Mouse (Mus musculus) heart, embryonic 10.5 days (tissue): ENCODE results near the gene Ppig. TPM values are rescaled to one million over a fixed set of nuclear protein-coding genes. Genes with fewer than 3 reads are reported as not detected.
"Not testable (repeated sequence)": the region's sequence is repeated elsewhere in the genome, so short reads cannot be mapped to it uniquely, and the experiment has no call there.

Experiments used
- DNase-seq: peaks from one replicate; pipeline ENCODE4 v3.0.0-alpha.2; 2017; ENCODE audit warnings: low spot score
- H3K27ac ChIP-seq: fragments of 300-500 bp; sonication (generic); 2 replicates; pipeline ENCODE4 v1.5.1; 2016; ENCODE audit warnings: mild to moderate bottlenecking
- H3K27me3 ChIP-seq: fragments of 300-500 bp; sonication (generic); 2 replicates; pipeline ENCODE4 v1.6.1; 2016; ENCODE audit warnings: mild to moderate bottlenecking; ENCODE audit not compliant: poor library complexity, insufficient read depth, severe bottlenecking
- H3K36me3 ChIP-seq: fragments of 300-500 bp; sonication (generic); 2 replicates; pipeline ENCODE4 v1.6.1; 2016; ENCODE audit warnings: mild to moderate bottlenecking, moderate library complexity
- H3K4me1 ChIP-seq: fragments of 300-500 bp; sonication (generic); 2 replicates; pipeline ENCODE4 v1.6.1; 2016; ENCODE audit warnings: mild to moderate bottlenecking
- H3K4me3 ChIP-seq: fragments of 300-500 bp; sonication (generic); 2 replicates; pipeline ENCODE4 v1.5.1; 2016; ENCODE audit warnings: mild to moderate bottlenecking, moderate library complexity
- H3K9me3 ChIP-seq: fragments of 300-500 bp; sonication (generic); 2 replicates; pipeline ENCODE4 v1.6.1; 2016; ENCODE audit warnings: mild to moderate bottlenecking, moderate library complexity
- WGBS: fragments of 180-500 bp; shearing (Covaris S2); methylation state at CpG from one replicate; pipeline ENCODE4 v1.1.7; 2016; 5-methylcytosine and 5-hydroxymethylcytosine counted together
- polyA plus RNA-seq: library from polyadenylated mRNA; unstranded; fragments of >200 nt; fragmentation: Nextera tagmentation; extraction: Ambion mirVana; gene quantifications from 2 replicates; pipeline ENCODE4 v1.2.1, GENCODE M21; 2016

Ppig gene
- polyA plus RNA-seq = 98.0 and 114 TPM in 2 replicates

GRCm38 (mm10) chr2:69722273-69722649 lies at the start of gene Ppig:
Ppig (plus strand) TSS chr2:69722545.
- DNase-seq = no peak
- Histone ChIP-seq H3K27me3 (0 out of 2 replicates have a peak, but pooled peaks cover 7% of the 10 kb centered on the region), H3K4me3 (peak within 1 kb of the TSS; percentile 97), H3K4me1 (peaks cover 8% of the 10 kb centered on the region; the same call in 1 of the 2 replicates), H3K9me3 (no peaks in the 10 kb centered on the region), H3K36me3 (0 out of 2 replicates have a peak, but pooled peaks cover 2% of the 10 kb centered on the region), H3K27ac (peak within 1 kb of the TSS; percentile 98)
- 4% methylated on average over 12 of the region's 12 CpGs for WGBS

DNA sequence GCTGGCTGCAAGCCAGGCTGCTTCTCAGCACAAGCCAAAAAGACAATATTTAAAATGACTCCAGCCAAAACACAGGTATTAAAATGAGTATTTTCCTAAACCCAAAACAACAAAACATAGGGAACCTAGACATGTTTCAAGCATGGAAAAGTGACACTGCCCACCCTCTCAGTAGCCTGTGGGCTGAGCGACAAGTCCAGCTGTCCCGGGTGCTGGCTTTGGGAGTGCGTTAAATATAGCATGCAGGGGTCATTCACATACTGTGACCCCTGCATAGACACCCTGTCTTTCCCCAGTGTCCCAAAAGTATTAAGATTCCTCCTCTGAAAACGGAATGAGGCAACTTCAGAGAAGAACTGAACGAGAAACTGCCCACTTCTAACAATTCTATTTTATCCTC lies 48.6 kb upstream of the Ppig start:
- no peaks in the 10 kb centered on the region for H3K9me3 ChIP-seq
- WGBS = 38% methylated on average over 5 of the region's 5 CpGs
- H3K36me3 ChIP-seq = peaks cover 5% of the 10 kb centered on the region; the same call in 1 of the 2 replicates
- no peak overlapping the region for H3K4me3 ChIP-seq
- H3K27me3 ChIP-seq = no peaks in the 10 kb centered on the region
- no peak for DNase-seq
- peaks cover 4% of the 10 kb centered on the region; the same call in 1 of the 2 replicates for H3K4me1 ChIP-seq
- H3K27ac ChIP-seq = no peak overlapping the region; the same call in 1 of the 2 replicates

GRCm38 (mm10) chr2:69675266-69675665 lies 47.1 kb upstream of the Ppig start:
- WGBS = 85% methylated on average over 9 of the region's 9 CpGs
- Histone ChIP-seq H3K4me1 (peaks cover 4% of the 10 kb centered on the region; the same call in 1 of the 2 replicates), H3K4me3 (no peak overlapping the region), H3K27ac (no peak overlapping the region), H3K9me3 (no peaks in the 10 kb centered on the region), H3K27me3 (no peaks in the 10 kb centered on the region), H3K36me3 (peaks cover 16% of the 10 kb centered on the region)
- DNase-seq = no peak

GRCm38 (mm10) chr2:69676713-69677112 lies 45.6 kb upstream of the Ppig start:
- no peak overlapping the region for H3K4me3 ChIP-seq
- H3K27ac ChIP-seq = no peak overlapping the region
- 53% methylated on average over 2 of the region's 2 CpGs for WGBS
- DNase-seq = no peak
- H3K4me1 ChIP-seq = peaks cover 4% of the 10 kb centered on the region; the same call in 1 of the 2 replicates
- H3K9me3 ChIP-seq = no peaks in the 10 kb centered on the region
- H3K27me3 ChIP-seq = no peaks in the 10 kb centered on the region
- peaks cover 17% of the 10 kb centered on the region for H3K36me3 ChIP-seq

DNA sequence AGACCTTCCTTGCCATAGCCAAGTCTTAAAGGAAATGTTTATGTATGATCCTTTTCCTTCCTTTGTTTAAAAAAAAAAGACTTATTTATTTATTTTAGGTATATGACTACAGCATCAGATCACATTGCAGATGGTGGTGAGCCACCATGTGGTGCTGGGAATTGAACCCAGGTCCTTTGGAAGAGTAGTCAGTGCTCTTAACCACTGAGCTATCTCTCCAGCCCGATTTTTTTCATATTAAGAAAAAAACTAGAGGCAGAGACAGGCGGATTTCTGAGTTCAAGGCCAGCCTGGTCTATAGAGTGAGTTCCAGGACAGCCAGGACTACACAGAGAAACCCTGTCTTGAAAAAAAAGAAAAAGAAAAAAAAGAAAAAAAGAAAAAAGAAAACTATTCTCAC lies 45.1 kb upstream of the Ppig start:
- not testable (repeated sequence) for H3K4me3 ChIP-seq, H3K4me1 ChIP-seq, H3K27ac ChIP-seq, H3K27me3 ChIP-seq, H3K9me3 ChIP-seq
- H3K36me3 ChIP-seq = peaks cover 17% of the 10 kb centered on the region
- WGBS = 90% methylated on average over 2 of the region's 2 CpGs
- peak; percentile 19 for DNase-seq

- Histone ChIP-seq H3K27me3 (no peaks in the 10 kb centered on the region), H3K4me1 (no peaks in the 10 kb centered on the region), H3K36me3 (peaks cover 24% of the 10 kb centered on the region), H3K4me3 (no peak overlapping the region), H3K27ac (no peak overlapping the region), H3K9me3 (no peaks in the 10 kb centered on the region)
- WGBS = 51% methylated on average over 6 of the region's 6 CpGs
- no peak for DNase-seq
Observed at GRCm38 (mm10) chr2:69679990-69680389, 42.4 kb upstream of the Ppig start.

- Histone ChIP-seq H3K27me3 (no peaks in the 10 kb centered on the region), H3K4me1 (no peaks in the 10 kb centered on the region), H3K36me3 (peaks cover 33% of the 10 kb centered on the region), H3K27ac (no peak overlapping the region), H3K9me3 (no peaks in the 10 kb centered on the region), H3K4me3 (no peak overlapping the region)
- no peak for DNase-seq
- 86% methylated on average over 4 of the region's 4 CpGs for WGBS
Observed at GRCm38 (mm10) chr2:69681931-69682330, 40.4 kb upstream of the Ppig start.

GRCm38 (mm10) chr2:69683036-69683805 lies 39.1 kb upstream of the Ppig start:
- no peaks in the 10 kb centered on the region for H3K27me3 ChIP-seq
- no peaks in the 10 kb centered on the region for H3K4me1 ChIP-seq
- no peaks in the 10 kb centered on the region for H3K9me3 ChIP-seq
- peaks cover 45% of the 10 kb centered on the region for H3K36me3 ChIP-seq
- no peak for DNase-seq
- 88% methylated on average over 13 of the region's 13 CpGs for WGBS
- no peak overlapping the region for H3K27ac ChIP-seq
- no peak overlapping the region for H3K4me3 ChIP-seq

GRCm38 (mm10) chr2:69684488-69684887 lies 37.9 kb upstream of the Ppig start:
- H3K4me3 ChIP-seq = no peak overlapping the region
- H3K27me3 ChIP-seq = no peaks in the 10 kb centered on the region
- H3K9me3 ChIP-seq = no peaks in the 10 kb centered on the region
- no peaks in the 10 kb centered on the region for H3K4me1 ChIP-seq
- H3K36me3 ChIP-seq = peaks cover 48% of the 10 kb centered on the region
- no peak for DNase-seq
- WGBS = 91% methylated on average over 3 of the region's 3 CpGs
- no peak overlapping the region for H3K27ac ChIP-seq

DNA sequence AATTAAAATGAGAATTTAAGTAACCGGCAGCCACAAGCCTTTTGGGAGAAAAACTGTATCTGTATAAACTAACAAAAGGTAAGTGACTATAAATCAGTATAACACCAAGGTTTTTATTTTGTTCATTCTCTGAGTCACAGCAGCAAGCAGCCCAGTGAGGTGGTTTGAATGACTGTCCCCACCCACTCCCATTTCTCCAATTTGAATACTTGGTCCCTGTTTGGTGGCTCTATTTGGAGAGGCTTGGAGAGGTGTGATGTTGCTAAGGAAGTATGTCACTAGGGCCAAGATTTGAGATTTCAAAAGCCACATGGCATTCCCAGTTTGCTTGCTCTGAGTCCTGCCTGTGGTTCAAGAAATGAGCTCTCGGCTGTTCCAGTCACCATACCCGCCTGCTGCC lies 32.1 kb upstream of the Ppig start:
- no peak for DNase-seq
- Histone ChIP-seq H3K36me3 (peaks cover 80% of the 10 kb centered on the region), H3K4me1 (no peaks in the 10 kb centered on the region), H3K4me3 (no peak overlapping the region), H3K27ac (no peak overlapping the region), H3K9me3 (no peaks in the 10 kb centered on the region), H3K27me3 (no peaks in the 10 kb centered on the region)
- WGBS = 88% methylated on average over 3 of the region's 3 CpGs

DNA sequence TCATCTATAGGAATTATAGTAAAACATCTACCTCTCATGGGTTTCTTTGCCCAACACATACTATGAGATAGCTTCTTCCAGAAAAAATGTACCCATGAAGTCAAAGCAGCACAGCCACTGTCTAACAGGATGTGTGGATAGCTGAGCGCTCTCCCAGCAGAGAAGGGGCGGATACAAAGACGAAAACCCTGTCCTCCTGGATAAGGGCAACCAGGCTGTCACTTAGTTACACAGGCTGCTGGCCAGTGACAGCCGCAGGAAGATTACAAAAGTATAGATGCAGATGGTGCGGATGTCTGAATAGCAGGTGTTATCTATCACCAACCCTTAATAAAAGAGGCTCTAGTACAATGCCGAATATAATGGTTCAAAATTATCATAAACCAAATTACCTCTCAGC lies 31.5 kb upstream of the Ppig start:
- H3K4me1 ChIP-seq = no peaks in the 10 kb centered on the region
- H3K9me3 ChIP-seq = no peaks in the 10 kb centered on the region
- no peak overlapping the region for H3K4me3 ChIP-seq
- H3K36me3 ChIP-seq = peaks cover 78% of the 10 kb centered on the region
- WGBS = 95% methylated on average over 6 of the region's 6 CpGs
- no peak overlapping the region for H3K27ac ChIP-seq
- no peak for DNase-seq
- H3K27me3 ChIP-seq = no peaks in the 10 kb centered on the region

GRCm38 (mm10) chr2:69693501-69693900 lies 28.8 kb upstream of the Ppig start:
- no peaks in the 10 kb centered on the region for H3K4me1 ChIP-seq
- 92% methylated on average over 11 of the region's 11 CpGs for WGBS
- no peak for DNase-seq
- no peaks in the 10 kb centered on the region for H3K27me3 ChIP-seq
- no peaks in the 10 kb centered on the region for H3K9me3 ChIP-seq
- no peak overlapping the region for H3K4me3 ChIP-seq
- H3K27ac ChIP-seq = no peak overlapping the region
- H3K36me3 ChIP-seq = peaks cover 75% of the 10 kb centered on the region

GRCm38 (mm10) chr2:69700446-69700845 lies 21.9 kb upstream of the Ppig start:
- Histone ChIP-seq H3K27me3 (no peaks in the 10 kb centered on the region), H3K4me1 (no peaks in the 10 kb centered on the region), H3K36me3 (peaks cover 75% of the 10 kb centered on the region), H3K27ac (no peak overlapping the region), H3K9me3 (no peaks in the 10 kb centered on the region), H3K4me3 (no peak overlapping the region)
- WGBS = 91% methylated on average over 8 of the region's 8 CpGs
- peak; percentile 58 for DNase-seq
